Mouse (Mus musculus) spleen, postnatal 4 days (tissue): ENCODE measurements at regions not wholly inside any gene's neighbourhood (a gene's known extent, or its start where the extent isn't known, plus 50 kb on each side); places are given as distances from the start of the nearest gene placed in this dataset.
A peak's percentile ranks its signal among the peaks of the same experiment; 100 is the strongest.

Experiments used
- DNase-seq, 2 experiments: peaks; one replicate each; pipeline ENCODE4 v3.0.0; 2022; ENCODE audit warnings: low spot score in 2 of 2

DNA sequence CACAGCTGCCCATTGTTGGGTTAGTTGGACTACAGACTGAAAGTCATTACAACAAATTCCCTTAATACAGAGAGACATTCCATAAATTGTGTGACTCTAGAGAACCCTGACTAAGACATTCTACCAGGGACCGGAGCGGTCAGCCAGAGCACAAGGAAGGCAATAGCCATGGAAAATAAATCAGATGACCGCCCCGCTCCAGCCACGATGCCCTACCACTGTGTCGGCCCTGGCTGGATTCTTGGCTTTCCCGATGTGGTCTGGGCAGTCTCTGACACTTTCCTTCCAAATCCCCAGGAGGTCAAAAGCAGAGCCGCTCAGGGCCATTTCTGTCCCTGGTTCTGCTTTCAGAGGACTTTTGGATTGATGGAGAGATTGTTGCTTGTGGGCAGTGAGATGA lies 57.8 kb downstream of the Lsm3 start:
- DNase-seq = no peak

GRCm38 (mm10) chr6:91574414-91574813 lies 58.7 kb downstream of the Lsm3 start:
- no peak for DNase-seq

DNA sequence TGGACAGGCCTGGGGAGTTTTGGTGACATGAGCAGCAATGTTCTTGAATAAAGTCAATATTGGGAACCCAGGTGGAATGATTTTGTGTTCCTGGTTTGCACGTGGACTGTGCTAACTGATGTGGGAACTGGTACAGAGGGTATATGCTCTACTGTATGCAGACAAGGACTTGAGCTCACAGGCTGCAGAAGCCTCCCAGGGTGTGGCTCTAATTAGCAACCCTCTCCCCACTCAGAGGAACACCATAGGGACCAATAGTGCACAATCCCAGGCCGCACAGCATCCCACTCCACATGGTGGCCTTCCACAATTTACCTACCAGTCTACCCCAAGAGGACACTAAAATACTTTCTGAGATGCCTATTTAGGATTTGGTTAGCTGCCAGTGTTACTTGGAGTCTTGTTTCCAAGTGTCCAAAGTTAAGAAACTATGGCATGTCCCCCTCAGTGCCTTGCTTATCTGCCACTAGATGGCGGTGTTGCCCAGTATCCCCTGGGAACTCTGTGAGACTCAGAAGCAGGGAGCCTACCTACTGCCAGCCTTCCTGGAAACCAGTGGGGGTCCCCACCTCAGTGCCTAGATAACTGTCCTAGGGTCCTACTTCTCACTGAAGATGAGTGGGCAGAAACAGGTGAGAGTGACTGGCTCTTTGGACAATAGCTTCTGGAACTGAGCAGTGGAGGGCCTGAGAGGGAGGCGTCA lies 60.1 kb downstream of the Lsm3 start:
- DNase-seq = peak; percentile 38 to 81

DNA sequence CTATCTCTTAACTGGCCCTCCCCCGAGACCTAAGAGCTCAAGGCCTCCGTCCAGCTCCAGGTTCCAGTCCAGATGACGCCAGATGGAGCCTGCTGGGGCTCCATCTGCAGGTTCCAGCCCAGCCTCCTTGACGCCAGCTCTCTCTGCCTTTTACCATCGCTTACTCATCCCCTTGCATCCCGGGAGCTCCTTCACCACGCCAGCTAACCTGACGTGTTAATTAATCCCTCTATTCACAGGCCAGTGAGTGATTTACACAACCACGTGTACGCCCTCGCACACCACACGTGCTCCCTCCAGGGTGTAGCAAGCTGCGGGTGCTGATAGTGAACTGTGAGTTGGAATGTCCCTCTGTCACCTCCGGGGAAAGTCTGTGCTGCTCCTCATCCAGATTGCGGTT lies 61.2 kb downstream of the Lsm3 start:
- DNase-seq = no peak

GRCm38 (mm10) chr6:91579666-91580065 lies 63.9 kb downstream of the Lsm3 start:
- DNase-seq = no peak

DNA sequence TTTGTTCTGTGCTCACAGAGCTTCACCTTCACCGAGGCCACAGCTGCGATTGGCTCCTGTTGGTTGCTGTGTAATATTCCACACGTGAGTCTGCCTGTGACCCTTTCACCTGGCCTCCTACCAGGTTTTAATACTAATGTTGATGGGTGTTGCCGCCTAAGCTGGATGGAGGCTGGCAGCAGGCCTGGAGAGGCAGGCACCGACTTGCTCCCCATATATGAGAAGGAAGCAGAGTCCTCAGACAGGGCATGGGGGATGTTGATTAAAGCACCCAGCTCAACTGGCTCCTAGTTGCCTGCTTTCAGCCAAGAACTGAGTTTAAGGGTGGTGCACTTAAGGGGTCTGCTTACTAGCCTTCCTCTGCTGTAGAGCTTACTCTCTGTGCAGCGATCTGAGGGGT lies 64.9 kb downstream of the Lsm3 start:
- DNase-seq = no peak

GRCm38 (mm10) chr6:91582338-91582737 lies 66.6 kb downstream of the Lsm3 start:
- DNase-seq = no peak

GRCm38 (mm10) chr6:91583346-91583745 lies 67.6 kb downstream of the Lsm3 start:
- no peak for DNase-seq

- DNase-seq = no peak
Measured at GRCm38 (mm10) chr6:91585543-91585942, 69.8 kb downstream of the Lsm3 start.

GRCm38 (mm10) chr6:91589181-91589580 lies 73.5 kb downstream of the Lsm3 start:
- no peak for DNase-seq

- DNase-seq = no peak
Measured at GRCm38 (mm10) chr6:91590395-91590794, 74.7 kb downstream of the Lsm3 start.

DNA sequence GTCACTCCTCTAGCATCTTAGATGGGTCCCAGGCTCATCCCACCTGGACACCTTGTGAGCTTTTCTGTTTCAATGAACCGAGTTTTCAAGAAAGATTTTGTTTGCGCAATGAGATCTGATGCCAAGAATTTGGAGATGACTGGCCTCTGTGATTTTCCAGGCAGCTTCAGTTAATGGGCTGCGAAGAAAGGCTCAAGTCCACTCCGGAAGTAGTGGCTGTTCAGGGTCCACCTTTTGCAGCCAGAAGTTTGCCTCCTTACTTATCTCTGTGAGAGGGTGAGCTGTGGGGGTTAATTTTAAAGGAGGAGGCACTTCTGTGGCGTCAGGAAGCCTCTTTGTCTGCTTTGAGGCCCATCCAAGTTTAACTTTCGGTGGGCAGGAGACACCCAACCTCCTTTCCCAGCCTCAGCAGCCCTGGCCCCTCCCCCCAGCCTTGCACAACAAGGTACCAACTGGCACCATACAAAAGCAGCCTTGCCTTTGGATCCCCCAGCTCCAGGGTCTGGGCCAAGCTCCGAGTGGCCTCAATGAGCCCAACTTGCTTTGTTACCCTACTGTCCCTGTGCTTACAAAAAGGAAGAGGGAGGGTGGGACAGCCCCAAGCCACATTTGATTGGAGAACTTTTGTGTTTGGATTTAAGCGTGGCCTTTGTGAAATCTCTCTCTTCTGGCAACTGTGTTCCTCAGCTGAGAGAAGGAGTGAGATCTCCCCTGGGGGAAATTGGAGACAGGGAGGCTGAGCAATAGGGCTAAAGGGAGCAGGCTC lies 75.3 kb downstream of the Lsm3 start:
- no peak for DNase-seq

- DNase-seq = no peak
Measured at GRCm38 (mm10) chr6:91592651-91593050, 76.9 kb downstream of the Lsm3 start.

DNA sequence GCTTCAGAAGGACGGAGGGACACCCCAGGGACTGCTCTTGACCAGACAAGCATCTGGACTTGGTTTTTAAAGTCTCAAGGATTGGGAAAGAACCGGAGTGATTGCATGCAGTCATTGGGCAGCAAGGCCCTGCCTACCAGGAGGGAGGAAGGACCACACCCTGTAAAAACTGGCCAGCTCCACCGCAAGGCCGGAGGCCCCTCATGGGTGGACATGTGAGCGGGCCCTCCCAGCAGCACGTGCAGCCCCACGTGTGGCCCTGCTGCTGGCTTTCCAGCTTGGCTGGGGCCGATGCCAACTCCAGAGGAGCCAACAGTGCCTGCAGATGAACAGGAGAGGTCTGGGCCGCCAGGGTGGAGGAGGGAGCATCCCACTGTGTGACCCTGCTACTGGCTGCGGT lies 83.2 kb downstream of the Lsm3 start:
- no peak for DNase-seq

- DNase-seq = no peak
Measured at GRCm38 (mm10) chr6:91600116-91600515, 83.7 kb upstream of the Slc6a6 start.

DNA sequence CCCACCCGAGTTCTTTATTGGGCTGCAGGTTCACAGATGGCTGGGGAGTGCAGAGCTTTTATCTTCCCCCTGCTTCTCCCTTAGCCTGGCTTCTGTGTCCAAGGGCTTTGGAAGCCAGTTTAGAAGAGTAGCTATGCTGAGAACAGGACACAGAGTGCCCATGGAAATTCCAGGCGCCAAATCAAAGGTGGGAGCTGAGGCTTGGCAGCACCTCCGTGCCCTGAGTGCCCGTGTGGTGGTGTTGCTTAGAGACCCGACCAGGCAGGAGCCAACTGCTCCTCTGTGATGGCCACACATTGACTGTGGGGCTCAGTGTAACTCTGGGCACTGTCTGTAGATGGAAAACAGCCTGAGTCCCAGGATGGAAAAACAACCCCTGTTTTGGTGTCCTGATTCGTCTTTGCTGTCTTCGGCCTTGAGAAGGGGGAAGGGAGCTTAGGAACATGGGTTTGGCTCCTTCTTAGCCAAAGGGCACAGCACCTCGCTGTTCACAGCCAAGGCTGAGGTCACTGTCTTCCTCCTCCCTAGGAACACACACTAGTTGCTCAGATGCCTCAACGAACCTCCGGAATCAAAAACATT lies 77.1 kb upstream of the Slc6a6 start:
- DNase-seq = no peak

- no peak for DNase-seq
Measured at GRCm38 (mm10) chr6:91607613-91608272, 76.1 kb upstream of the Slc6a6 start.

GRCm38 (mm10) chr6:91609671-91610070 lies 74.2 kb upstream of the Slc6a6 start:
- no peak for DNase-seq

DNA sequence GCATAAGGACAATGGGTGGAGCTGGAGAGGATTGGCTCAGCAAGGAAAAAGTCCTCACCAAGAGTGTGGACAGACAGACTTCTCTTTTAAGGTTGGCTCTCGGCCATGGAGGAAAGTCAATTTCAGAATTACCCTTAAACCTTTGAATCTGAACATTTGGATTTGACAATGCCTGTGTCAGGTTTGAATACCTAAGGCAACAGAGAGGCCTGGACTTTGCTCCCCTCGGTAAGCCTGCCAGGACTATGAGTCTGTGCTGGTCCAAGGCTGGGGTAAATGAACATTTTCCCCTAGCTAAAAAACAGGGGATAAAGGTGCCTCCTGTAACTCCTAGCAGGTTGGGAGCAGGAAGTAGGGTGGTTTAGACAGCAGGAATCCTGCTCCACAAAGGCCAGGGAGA lies 68.8 kb upstream of the Slc6a6 start:
- DNase-seq = no peak

- no peak for DNase-seq
Measured at GRCm38 (mm10) chr6:91616541-91616940, 67.3 kb upstream of the Slc6a6 start.

- DNase-seq = peak; percentile 61 to 70
Measured at GRCm38 (mm10) chr6:91617031-91617596, 66.7 kb upstream of the Slc6a6 start.

- no peak for DNase-seq
Measured at GRCm38 (mm10) chr6:91617685-91618084, 66.2 kb upstream of the Slc6a6 start.
